Mouse (Mus musculus): ENCODE results near the gene Rnf145.

DNA sequence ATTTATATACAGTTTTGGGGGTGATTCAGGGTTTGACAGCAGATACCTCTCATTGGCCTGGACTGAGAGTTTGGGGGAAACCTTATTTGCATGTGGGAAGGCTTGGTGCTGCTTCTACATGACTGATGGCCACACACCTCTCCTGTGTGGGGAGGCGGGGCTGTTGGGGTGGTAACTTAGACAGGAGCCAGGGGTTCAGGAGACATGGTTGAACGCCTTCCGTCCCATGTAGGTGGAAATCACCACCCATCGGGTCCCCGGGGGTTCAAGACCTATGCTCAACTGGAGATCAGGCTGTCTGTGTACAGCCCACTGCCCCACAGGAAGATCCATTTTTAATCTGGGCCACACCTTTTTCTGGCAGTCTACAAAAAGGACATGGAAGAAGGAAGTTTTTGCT, 56.1 kb downstream of the Rnf145 start:
- no peak for TF ChIP-seq POLR2A (IDR thresholded peaks at IDR 0.05; ENCODE audit: low read depth, low read length)
- no peak for TF ChIP-seq CTCF (IDR thresholded peaks at IDR 0.05; ENCODE audit: extremely low read depth, insufficient read length, insufficient replicate concordance, low read depth, low read length)
